Mouse (Mus musculus): Measurements from ENCODE around the gene Slc17a7. TPM values are rescaled to one million over a fixed set of nuclear protein-coding genes. Genes with fewer than 3 reads are reported as not detected.

The Slc17a7 gene
- total and polyA plus RNA-seq, 3 experiments, result 0.11 TPM; not detected in 2

DNA sequence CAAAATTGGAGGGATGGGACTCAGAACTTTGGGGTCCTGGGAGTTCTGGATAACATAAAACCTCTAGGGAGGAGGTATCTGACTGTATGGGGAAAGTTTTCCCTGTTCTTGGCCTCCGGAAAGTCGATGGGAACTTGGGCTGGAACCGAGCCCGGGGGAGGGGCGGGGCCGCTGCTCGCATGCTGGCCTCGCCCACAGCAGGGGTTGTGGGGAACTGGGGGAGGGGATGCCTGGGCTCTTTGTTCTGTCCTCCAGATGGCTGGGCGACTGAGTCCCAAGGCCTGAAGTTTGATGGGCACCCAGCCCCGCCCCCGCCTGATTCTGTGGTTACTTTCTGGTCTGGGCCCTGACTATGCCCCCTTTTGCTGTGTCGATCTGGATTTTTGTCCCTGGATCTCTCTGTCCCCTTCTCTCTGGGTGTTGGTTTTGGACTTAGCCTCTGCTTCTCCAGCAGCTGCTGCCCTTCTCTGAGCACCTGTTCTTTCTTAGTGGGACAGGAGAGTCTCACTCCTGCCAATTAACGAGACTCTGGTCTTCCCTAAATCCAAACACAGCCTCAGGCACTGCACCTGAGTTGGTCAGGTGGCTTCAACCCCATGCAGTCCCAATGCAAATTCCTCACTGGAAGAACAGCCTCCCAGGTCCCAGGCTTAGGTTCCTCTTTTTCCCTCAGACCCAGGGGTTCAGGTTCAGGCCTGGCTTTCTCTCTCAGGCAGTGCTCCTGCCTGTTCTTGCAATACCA is 52.9 kb downstream of the Slc17a7 start:
- no peaks in the 10 kb centered on the region for H3K36me3 ChIP-seq (replicated peaks in 1 of 2; ENCODE audit: control insufficient read depth in 1 of 2, insufficient read depth in 1 of 2, low read length in 1 of 2)
- no peak overlapping the region for H3K4me2 ChIP-seq (ENCODE audit: insufficient read depth, low read depth, poor library complexity, severe bottlenecking)
- no peak overlapping the region for H3K27ac ChIP-seq (ENCODE audit: insufficient read depth, low read depth)
- dilution Hi-C loops (cut with MboI; ENCODE audit: extremely low pct_ligation_motif_present, extremely low pct_unique_long_range_greater_than_20kb, low sequenced_read_pairs), result no loop called here
- TF ChIP-seq POLR2AphosphoS2 (IDR thresholded peaks at IDR 0.05; ENCODE audit: low read depth, low read length), result no peak
- no peak for TF ChIP-seq MEF2A (IDR thresholded peaks at IDR 0.05; ENCODE audit: borderline replicate concordance, low read depth, low read length)
- TF ChIP-seq SIN3A (IDR thresholded peaks at IDR 0.05; ENCODE audit: low read length), result no peak
- TF ChIP-seq CHD2 (IDR thresholded peaks at IDR 0.05; ENCODE audit: low read length), result peak; percentile 43; the same call in 1 of the 2 replicates
- no peak for TF ChIP-seq GABPA (IDR thresholded peaks at IDR 0.05; ENCODE audit: insufficient replicate concordance, low read depth, low read length)
- no peak for TF ChIP-seq MAZ (IDR thresholded peaks at IDR 0.05; ENCODE audit: low read depth, low read length)
- peaks cover 3% of the 10 kb centered on the region for H3K27me3 ChIP-seq (replicated peaks)
- in situ Hi-C loops (cut with MboI; ENCODE audit: low pct_ligation_motif_present, low pct_unique_long_range_greater_than_20kb, low sequenced_read_pairs), result no loop called here
- no peaks in the 10 kb centered on the region for H3K9me3 ChIP-seq (replicated peaks; ENCODE audit: low read length)
- H3K9ac ChIP-seq (ENCODE audit: insufficient read depth, low read depth), result no peak overlapping the region
- no peaks in the 10 kb centered on the region for H3K79me2 ChIP-seq (replicated peaks; ENCODE audit: control insufficient read depth, extremely low read depth, insufficient read depth, poor library complexity, severe bottlenecking)
- no peak for DNase-seq (ENCODE audit: extremely low read depth)
- H3K4me1 ChIP-seq (ENCODE audit: control insufficient read depth in 1 of 2, insufficient read depth in 2 of 2), result peaks cover 17 to 53% of the 10 kb centered on the region in 2 experiments
- H3K4me3 ChIP-seq (replicated peaks in 1 of 3; ENCODE audit: low read depth in 2 of 3, low read length in 2 of 3, poor library complexity in 1 of 3), result no peak overlapping the region

DNA sequence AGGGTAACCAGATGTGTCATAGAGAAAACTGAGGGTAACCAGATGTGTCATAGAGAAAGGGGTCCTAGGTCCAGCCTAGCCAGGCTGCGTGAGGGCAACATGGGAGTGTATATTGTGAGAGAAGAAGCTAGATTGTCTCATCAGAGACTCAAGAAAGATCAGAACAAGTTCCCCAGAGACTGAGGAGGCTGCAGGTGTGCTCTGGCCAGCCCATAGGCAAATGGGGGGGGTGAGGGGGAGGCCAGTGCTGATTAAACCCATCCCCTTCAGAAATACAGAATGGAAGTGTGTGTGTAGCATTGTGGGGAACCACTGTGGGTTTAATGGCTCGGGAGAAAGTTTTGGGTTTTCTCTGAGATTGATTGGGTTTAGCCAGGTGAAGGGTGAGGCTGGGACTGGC is 57.9 kb downstream of the Slc17a7 start:
- Histone ChIP-seq H3K36me3 (replicated peaks in 1 of 2; ENCODE audit: control insufficient read depth in 1 of 2, insufficient read depth in 1 of 2, low read length in 1 of 2) (peaks cover 0 to 2% of the 10 kb centered on the region in 2 experiments), H3K4me2 (ENCODE audit: insufficient read depth, low read depth, poor library complexity, severe bottlenecking) (peak overlapping the region; percentile 26; the same call in 1 of the 2 replicates), H3K27ac (ENCODE audit: insufficient read depth, low read depth) (no peak overlapping the region), H3K9ac (ENCODE audit: insufficient read depth, low read depth) (no peak overlapping the region), H3K4me3 (replicated peaks in 1 of 3; ENCODE audit: low read depth in 2 of 3, low read length in 2 of 3, poor library complexity in 1 of 3) (no peak overlapping the region), H3K9me3 (replicated peaks; ENCODE audit: low read length) (peaks cover 5% of the 10 kb centered on the region), H3K79me2 (replicated peaks; ENCODE audit: control insufficient read depth, extremely low read depth, insufficient read depth, poor library complexity, severe bottlenecking) (no peaks in the 10 kb centered on the region), H3K4me1 (ENCODE audit: control insufficient read depth in 1 of 2, insufficient read depth in 2 of 2) (peaks cover 18 to 56% of the 10 kb centered on the region in 2 experiments), H3K27me3 (replicated peaks) (no peaks in the 10 kb centered on the region)
- peak; percentile 76 for DNase-seq (ENCODE audit: extremely low read depth)
- dilution Hi-C loops (cut with MboI; ENCODE audit: extremely low pct_ligation_motif_present, extremely low pct_unique_long_range_greater_than_20kb, low sequenced_read_pairs), result no loop called here
- in situ Hi-C loops (cut with MboI; ENCODE audit: low pct_ligation_motif_present, low pct_unique_long_range_greater_than_20kb, low sequenced_read_pairs), result no loop called here
- TF ChIP-seq IRF4 (IDR thresholded peaks at IDR 0.05; ENCODE audit: low read depth, low read length) (0 out of 2 replicates have a peak, but pooled peaks have one; percentile 16), TBP (conservative IDR thresholded peaks at IDR 0.05; ENCODE audit: low read depth, low read length) (0 out of 2 replicates have a peak, but pooled peaks have one; percentile 25), CHD2 (IDR thresholded peaks at IDR 0.05; ENCODE audit: low read length) (no peak), EP300 (IDR thresholded peaks at IDR 0.05; ENCODE audit: low read length) (peak; percentile 66; the same call in 1 of the 2 replicates), MEF2A (IDR thresholded peaks at IDR 0.05; ENCODE audit: borderline replicate concordance, low read depth, low read length) (no peak), ETS1 (conservative IDR thresholded peaks at IDR 0.05; ENCODE audit: low read depth, low read length) (peak; percentile 35), MAFK (IDR thresholded peaks at IDR 0.05; ENCODE audit: insufficient replicate concordance, low read length) (0 out of 2 replicates have a peak, but pooled peaks have one; percentile 47), TCF12 (IDR thresholded peaks at IDR 0.05; ENCODE audit: low read depth, low read length) (peak; percentile 75), NRF1 (IDR thresholded peaks at IDR 0.05; ENCODE audit: low read depth, low read length) (0 out of 2 replicates have a peak, but pooled peaks have one; percentile 17)
